Mouse (Mus musculus) myocyte (in vitro differentiated cells): ENCODE data around the gene Olfr1130.

Experiments used
- CEBPB ChIP-seq: IDR thresholded peaks from 2 replicates; pipeline ENCODE4 v1.6.1; 2011; ENCODE audit warnings: mild to moderate bottlenecking, moderate library complexity; ENCODE audit not compliant: poor library complexity, insufficient read depth, severe bottlenecking
- E2F4 ChIP-seq: IDR thresholded peaks from one replicate; pipeline ENCODE4 v1.6.1; 2011; ENCODE audit warnings: mild to moderate bottlenecking, control low read depth, moderate library complexity; ENCODE audit not compliant: insufficient read depth
- POLR2A ChIP-seq: IDR thresholded peaks from one replicate; pipeline ENCODE4 v1.6.1; 2011; ENCODE audit warnings: low read depth, mild to moderate bottlenecking, control low read depth, moderate library complexity; ENCODE audit not compliant: insufficient read length
- SRF ChIP-seq: IDR thresholded peaks from one replicate; pipeline ENCODE4 v1.6.1; 2011; ENCODE audit warnings: low read depth; ENCODE audit not compliant: control insufficient read depth, insufficient read length
- TCF12 ChIP-seq: IDR thresholded peaks from one replicate; pipeline ENCODE4 v1.6.1; 2011; ENCODE audit warnings: mild to moderate bottlenecking, control low read depth; ENCODE audit not compliant: poor library complexity, insufficient read depth, severe bottlenecking
- USF1 ChIP-seq: IDR thresholded peaks from one replicate; pipeline ENCODE4 v1.6.1; 2011; ENCODE audit warnings: low read depth, mild to moderate bottlenecking, control low read depth, moderate library complexity

DNA sequence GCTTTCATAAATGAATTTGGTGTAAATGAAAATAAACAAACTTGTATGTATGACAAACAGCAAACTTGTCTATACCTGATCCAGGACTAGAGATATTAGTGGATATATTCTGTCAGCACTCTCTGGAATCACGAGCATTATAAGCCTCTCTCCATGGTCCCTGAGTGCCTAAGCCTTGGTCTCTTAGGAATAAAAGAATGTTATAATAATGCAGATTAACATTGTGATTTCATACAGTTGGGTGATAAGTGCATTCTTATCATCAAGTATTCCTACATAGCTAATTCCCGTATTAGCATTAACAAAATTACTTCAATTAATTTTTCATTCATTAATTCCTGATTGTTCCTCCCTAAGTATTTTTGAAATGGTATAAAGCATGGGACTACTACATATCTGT, 52.3 kb downstream of the Olfr1130 start, which contains the start of gene Olfr1134:
- no peak for TF ChIP-seq SRF
- TF ChIP-seq E2F4: no peak
- no peak for TF ChIP-seq CEBPB
- no peak for TF ChIP-seq POLR2A
- TF ChIP-seq TCF12: no peak
- TF ChIP-seq USF1: no peak
